Mouse (Mus musculus) spleen, adult 2 months (tissue): ENCODE results near the gene Tnfrsf1b. TPM values are rescaled to one million over a fixed set of nuclear protein-coding genes. Genes with fewer than 3 reads are reported as not detected.

Source experiments
- DNase-seq, 2 experiments: peaks; one replicate each; pipeline versions ENCODE4 v3.0.0 to v3.0.0-alpha.2; 2012 to 2021; ENCODE audit warnings: low spot score in 2 of 2, low read depth in 1 of 2
- H3K27ac ChIP-seq: fragments of 200-500 bp; 2 replicates; pipeline ENCODE4 v1.5.1; 2012; ENCODE audit warnings: low read length, inconsistent platforms; ENCODE audit not compliant: insufficient read depth
- H3K27me3 ChIP-seq: fragments of 200-500 bp; 2 replicates; pipeline ENCODE4 v1.6.1; 2012; ENCODE audit warnings: mild to moderate bottlenecking, moderate library complexity, low read length, inconsistent platforms; ENCODE audit not compliant: control insufficient read depth, insufficient read depth
- H3K36me3 ChIP-seq: fragments of 200-500 bp; 2 replicates; pipeline ENCODE4 v1.6.1; 2012; ENCODE audit warnings: mild to moderate bottlenecking, low read length, inconsistent platforms; ENCODE audit not compliant: control insufficient read depth, insufficient read depth
- H3K4me1 ChIP-seq: fragments of 200-500 bp; 2 replicates; pipeline ENCODE4 v1.6.1; 2011; ENCODE audit warnings: inconsistent platforms; ENCODE audit not compliant: control insufficient read depth, insufficient read depth, insufficient read length
- H3K4me3 ChIP-seq: fragments of 200-500 bp; 2 replicates; pipeline ENCODE4 v1.5.1; 2011; ENCODE audit warnings: mild to moderate bottlenecking, inconsistent platforms; ENCODE audit not compliant: insufficient read depth, insufficient read length; ENCODE audit errors: extremely low read depth
- CTCF ChIP-seq: fragments of 200-500 bp; IDR thresholded peaks from 2 replicates; pipeline ENCODE4 v1.5.1; 2011; ENCODE audit warnings: mild to moderate bottlenecking, inconsistent platforms; ENCODE audit not compliant: insufficient read depth, insufficient read length, insufficient replicate concordance; ENCODE audit errors: extremely low read depth
- POLR2A ChIP-seq: fragments of 200-500 bp; IDR thresholded peaks from 2 replicates; pipeline ENCODE4 v1.6.1; 2011; ENCODE audit warnings: low read depth, low read length, inconsistent platforms
- WGBS: fragments of 180-500 bp; shearing (Covaris S2); methylation state at CpG from one replicate; pipeline ENCODE4 v1.1.7; 2018; 5-methylcytosine and 5-hydroxymethylcytosine counted together
- polyA plus RNA-seq: library from polyadenylated mRNA; depleted of rRNA; stranded (reverse); fragments of >200 nt; gene quantifications from 2 replicates; pipeline ENCODE4 v1.2.3, GENCODE M21; 2012; rRNA removed

The Tnfrsf1b gene
- polyA plus RNA-seq: 45.9 and 63.4 TPM in 2 replicates

DNA sequence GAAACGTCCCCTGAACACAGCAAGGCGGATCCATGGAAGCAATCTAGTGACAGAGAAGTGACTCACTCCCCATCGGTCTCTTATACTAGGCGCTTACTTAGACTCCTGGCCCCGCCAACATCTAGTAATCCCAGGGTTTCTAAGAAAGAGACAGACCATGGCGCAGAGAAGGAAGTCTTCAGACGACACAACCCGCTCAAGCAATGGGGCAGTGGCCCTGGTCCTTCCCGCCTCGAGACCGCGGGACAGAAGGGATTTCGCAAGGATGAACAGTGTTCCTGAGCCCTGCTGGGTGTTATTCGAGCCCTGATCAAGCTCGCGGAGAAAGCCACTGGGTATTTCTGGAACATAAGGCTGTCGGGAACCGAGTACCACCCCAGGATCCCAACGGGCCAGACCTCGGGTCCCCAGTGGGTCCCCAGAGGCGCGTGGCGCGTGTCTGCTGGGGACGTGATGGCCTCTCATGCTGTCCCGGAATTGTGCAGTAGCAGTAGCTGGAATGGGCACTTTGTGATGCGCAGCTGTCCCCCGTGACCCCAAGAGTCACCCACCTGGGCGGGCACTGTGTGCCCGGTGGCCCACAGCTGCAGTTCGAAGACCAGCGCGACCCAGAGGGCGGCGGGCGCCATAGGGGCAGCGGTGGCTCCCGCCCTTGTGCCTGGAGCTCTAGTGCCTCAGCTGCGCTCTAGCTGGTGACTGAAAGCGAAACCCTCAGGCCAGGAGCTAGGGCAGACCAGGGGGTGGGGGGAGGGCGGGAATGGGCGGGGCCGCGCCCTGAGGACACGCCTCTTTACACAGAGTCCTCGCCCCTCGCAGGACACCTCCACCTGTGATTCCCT, at the start of gene Tnfrsf1b:
Gene Tnfrsf1b, minus strand, starts transcription at position 698 of the 839 bp plus-strand sequence.
- Histone ChIP-seq H3K27me3 (no peaks in the 10 kb centered on the region), H3K36me3 (no peaks in the 10 kb centered on the region), H3K4me3 (peak within 1 kb of the TSS; percentile 78), H3K4me1 (peaks cover 20% of the 10 kb centered on the region; the same call in 1 of the 2 replicates), H3K27ac (peak within 1 kb of the TSS; percentile 76)
- peak; percentile 57 to 74 for DNase-seq
- TF ChIP-seq POLR2A: peak; percentile 96
- no peak for TF ChIP-seq CTCF
- WGBS: under 1% methylated on average over 47 of the region's 47 CpGs

DNA sequence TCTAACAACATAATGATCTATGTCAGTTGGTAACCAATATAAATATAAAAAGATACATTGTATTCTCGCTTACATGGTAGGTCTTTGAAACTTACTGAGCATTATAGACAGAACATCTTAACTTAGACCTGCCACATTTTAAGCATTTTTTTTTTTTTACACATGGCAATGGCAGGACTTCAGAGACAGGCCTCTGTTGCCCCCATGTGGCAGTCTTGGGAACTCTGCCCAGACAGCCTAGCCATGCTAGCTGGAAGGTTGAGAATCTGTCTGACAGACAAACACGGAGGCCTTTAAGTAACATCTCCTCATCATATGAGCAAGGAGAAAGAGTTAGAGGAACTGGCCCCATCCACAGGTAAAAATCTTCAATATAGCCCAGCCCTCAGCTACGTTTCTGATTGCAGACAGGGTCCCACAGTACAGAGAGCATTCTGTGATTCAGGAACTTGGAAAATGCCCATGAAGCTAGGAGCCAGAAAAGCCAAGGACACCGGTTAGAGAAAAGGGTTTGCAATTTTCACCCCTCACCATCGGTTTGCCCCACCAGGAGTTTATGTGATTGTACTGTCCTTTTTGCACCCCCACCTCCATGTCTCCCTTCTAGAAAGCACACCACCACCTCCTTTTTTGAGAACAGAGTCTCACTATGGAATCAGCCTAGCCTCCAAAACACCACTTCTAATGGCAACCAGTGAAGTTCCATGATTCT, 49.1 kb upstream of the Tnfrsf1b start:
- 49% methylated on average over 5 of the region's 5 CpGs for WGBS
- peak in 1 of 2 experiments; percentile 65 for DNase-seq

DNA sequence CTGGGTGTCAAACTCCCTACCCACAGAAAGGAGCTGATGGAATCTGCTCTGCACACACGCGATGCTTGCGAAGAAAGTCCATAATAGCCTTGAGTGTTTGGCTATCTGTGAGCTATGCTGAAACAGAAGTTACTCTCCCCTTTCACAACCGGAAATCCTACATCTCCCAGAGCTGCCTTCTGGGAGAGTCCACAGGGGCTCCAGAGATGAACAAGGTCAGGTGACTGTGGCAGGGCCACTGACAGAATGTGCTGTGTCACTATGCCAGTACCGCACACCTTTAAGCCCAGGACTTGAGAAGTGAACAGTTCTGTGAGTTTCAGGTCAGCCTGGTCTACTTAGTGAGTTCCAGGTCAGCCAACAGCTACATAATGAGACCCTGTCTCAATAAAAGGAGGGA, 47.9 kb upstream of the Tnfrsf1b start:
- DNase-seq: no peak
- Histone ChIP-seq H3K36me3 (no peaks in the 10 kb centered on the region), H3K4me1 (no peaks in the 10 kb centered on the region), H3K4me3 (no peak overlapping the region), H3K27me3 (no peaks in the 10 kb centered on the region), H3K27ac (no peak overlapping the region)
- no peak for TF ChIP-seq POLR2A
- TF ChIP-seq CTCF: no peak
- 84% methylated on average over 5 of the region's 5 CpGs for WGBS

More for the DNA sequence above, 49.1 kb upstream of the Tnfrsf1b start:
- Histone ChIP-seq H3K27ac (no peak overlapping the region), H3K36me3 (no peaks in the 10 kb centered on the region), H3K4me1 (peaks cover 7% of the 10 kb centered on the region; the same call in 1 of the 2 replicates), H3K4me3 (no peak overlapping the region), H3K27me3 (no peaks in the 10 kb centered on the region)
- TF ChIP-seq POLR2A (no peak), CTCF (peak; percentile 63; the same call in 1 of the 2 replicates)

DNA sequence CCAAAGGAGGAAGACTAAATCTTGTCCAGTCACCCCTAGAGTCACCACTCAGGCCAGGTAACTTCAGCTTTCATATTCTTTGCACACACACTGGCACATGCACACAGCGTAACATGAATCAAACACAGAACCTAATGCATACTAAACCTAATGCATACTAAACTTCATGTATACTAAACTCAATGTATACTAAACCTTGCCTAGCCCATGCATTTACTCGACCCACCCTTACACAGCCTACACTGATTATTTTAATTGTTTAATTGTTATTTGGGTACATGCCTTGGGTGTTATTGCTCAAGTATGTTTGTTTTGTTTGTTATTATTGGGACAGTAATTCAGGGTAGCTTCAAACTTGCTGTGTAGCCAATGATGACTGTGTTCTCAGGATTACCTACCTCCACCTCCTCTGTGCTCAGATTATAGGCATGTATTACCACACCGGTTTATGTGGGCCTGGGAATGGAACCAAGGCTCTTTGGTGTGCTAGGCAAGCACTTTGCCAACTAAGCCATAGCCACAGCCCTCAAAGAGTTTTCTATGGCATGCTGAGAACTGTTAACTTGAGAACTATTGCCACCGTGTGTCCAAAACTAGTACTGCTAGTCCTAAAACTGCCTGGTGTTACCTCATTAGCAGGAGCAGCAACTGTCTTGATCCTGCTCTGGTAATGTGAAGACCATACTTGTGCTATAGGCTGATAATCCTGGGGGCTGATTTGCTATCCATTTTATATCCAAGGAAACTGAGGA, 39.9 kb upstream of the Tnfrsf1b start:
- Histone ChIP-seq H3K4me1 (no peaks in the 10 kb centered on the region), H3K36me3 (no peaks in the 10 kb centered on the region), H3K27me3 (no peaks in the 10 kb centered on the region), H3K27ac (no peak overlapping the region), H3K4me3 (no peak overlapping the region)
- TF ChIP-seq CTCF (peak; percentile 48; the same call in 1 of the 2 replicates), POLR2A (no peak)
- peak; percentile 64 to 68 for DNase-seq
- WGBS: 46% methylated on average over 4 of the region's 4 CpGs

DNA sequence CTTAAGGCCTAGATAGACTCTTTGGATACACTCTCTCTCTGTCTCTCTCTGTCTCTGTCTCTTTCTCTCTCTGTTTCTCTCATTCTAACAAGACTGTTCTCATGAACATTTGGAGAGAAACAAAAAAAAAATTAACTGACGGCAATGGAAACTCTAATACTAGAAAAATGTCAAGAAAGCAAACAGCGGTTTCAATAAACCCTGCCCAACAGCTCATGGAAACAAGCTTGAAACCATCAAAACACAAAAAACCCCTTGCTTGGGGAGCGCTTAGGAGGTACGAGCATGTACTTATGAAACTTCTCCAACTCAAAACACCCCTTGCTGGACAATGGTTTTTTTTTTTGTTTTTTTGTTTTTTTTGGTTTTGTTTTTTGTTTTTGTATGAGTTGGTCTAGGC, 38.0 kb upstream of the Tnfrsf1b start:
- H3K4me1 ChIP-seq: no peaks in the 10 kb centered on the region
- no peak overlapping the region for H3K27ac ChIP-seq
- no peaks in the 10 kb centered on the region for H3K36me3 ChIP-seq
- no peak for TF ChIP-seq POLR2A
- TF ChIP-seq CTCF: no peak
- H3K4me3 ChIP-seq: no peak overlapping the region
- H3K27me3 ChIP-seq: no peaks in the 10 kb centered on the region
- no peak for DNase-seq
- WGBS: 81% methylated on average over 4 of the region's 4 CpGs

DNA sequence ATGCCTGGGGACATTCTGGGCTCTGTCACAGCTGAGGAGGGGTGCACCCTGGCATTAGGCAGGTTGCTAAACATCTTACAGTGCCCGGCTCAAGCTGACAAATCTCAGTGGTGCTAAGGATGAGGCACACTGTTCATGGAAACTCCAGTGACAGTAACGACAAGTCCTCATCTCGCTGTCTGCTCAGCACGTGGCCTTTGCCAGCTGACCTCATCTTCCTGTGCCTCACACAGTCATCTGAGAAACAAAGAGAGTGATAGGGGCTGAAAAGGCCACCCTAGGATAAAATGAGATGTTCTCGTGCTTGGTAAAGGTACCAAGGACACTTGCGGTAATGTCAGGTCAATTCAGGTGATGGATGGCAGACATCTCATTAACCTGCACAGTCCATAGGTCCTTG, 36.8 kb upstream of the Tnfrsf1b start:
- H3K4me3 ChIP-seq: no peak overlapping the region
- no peaks in the 10 kb centered on the region for H3K4me1 ChIP-seq
- DNase-seq: no peak
- WGBS: 80% methylated on average over 6 of the region's 6 CpGs
- H3K36me3 ChIP-seq: no peaks in the 10 kb centered on the region
- no peaks in the 10 kb centered on the region for H3K27me3 ChIP-seq
- no peak for TF ChIP-seq POLR2A
- no peak for TF ChIP-seq CTCF
- H3K27ac ChIP-seq: no peak overlapping the region

DNA sequence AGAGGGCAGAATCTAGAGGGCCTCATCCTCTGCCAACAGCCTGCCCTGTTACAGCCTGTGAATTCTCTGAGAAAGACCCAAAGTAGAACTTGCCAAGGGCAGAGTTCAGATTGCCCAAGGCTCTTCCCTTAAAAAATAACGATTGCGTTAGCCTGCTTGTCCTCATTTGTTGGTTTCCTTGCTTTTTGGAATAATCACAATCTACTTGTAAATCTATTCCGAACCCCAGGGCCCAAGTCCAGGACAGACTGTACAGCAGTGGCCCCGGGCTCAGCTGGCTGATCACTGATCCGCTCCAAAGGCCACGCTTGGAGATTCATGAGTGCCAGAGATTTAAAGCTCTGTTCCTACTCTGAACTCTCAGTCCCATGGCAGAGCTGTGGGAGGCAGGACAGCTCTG, 34.3 kb upstream of the Tnfrsf1b start:
- no peaks in the 10 kb centered on the region for H3K36me3 ChIP-seq
- H3K27ac ChIP-seq: no peak overlapping the region
- DNase-seq: no peak
- no peak for TF ChIP-seq POLR2A
- TF ChIP-seq CTCF: no peak
- H3K4me1 ChIP-seq: peaks cover 8% of the 10 kb centered on the region; the same call in 1 of the 2 replicates
- WGBS: 90% methylated on average over 6 of the region's 6 CpGs
- H3K27me3 ChIP-seq: no peaks in the 10 kb centered on the region
- no peak overlapping the region for H3K4me3 ChIP-seq
